Mouse (Mus musculus) lung, embryonic 14.5 days (tissue): Measurements from ENCODE around the gene Rgs6. TPM values are rescaled to one million over a fixed set of nuclear protein-coding genes. Genes with fewer than 3 reads are reported as not detected.

ENCODE experiments used
- ATAC-seq: fragments of 200-750 bp; cut with Nextera tagmentation; 2 replicates; pipeline ENCODE4 v1.8.0; 2017; ENCODE audit warnings: mild to moderate bottlenecking, moderate TSS enrichment, moderate library complexity; ENCODE audit not compliant: insufficient read depth
- DNase-seq: peaks from one replicate; pipeline ENCODE4 v3.0.0-alpha.2; 2015
- H3K27ac ChIP-seq: fragments of 300-500 bp; sonication (generic); 2 replicates; pipeline ENCODE4 v1.5.1; 2014; ENCODE audit warnings: low read depth, mild to moderate bottlenecking, moderate library complexity
- H3K27me3 ChIP-seq: fragments of 300-500 bp; sonication (generic); 2 replicates; pipeline ENCODE4 v1.6.1; 2014; ENCODE audit warnings: low read length, control low read depth; ENCODE audit not compliant: insufficient read depth
- H3K36me3 ChIP-seq: fragments of 300-500 bp; sonication (generic); 2 replicates; pipeline ENCODE4 v1.6.1; 2014; ENCODE audit warnings: control low read depth; ENCODE audit not compliant: insufficient read depth
- H3K4me1 ChIP-seq: fragments of 300-500 bp; sonication (generic); 2 replicates; pipeline ENCODE4 v1.6.1; 2014; ENCODE audit warnings: antibody characterized with exemption, control low read depth; ENCODE audit not compliant: insufficient read depth
- H3K4me2 ChIP-seq: fragments of 300-500 bp; sonication (generic); 2 replicates; pipeline ENCODE4 v1.6.1; 2014; ENCODE audit warnings: mild to moderate bottlenecking
- H3K4me3 ChIP-seq: fragments of 300-500 bp; sonication (generic); 2 replicates; pipeline ENCODE4 v1.5.1; 2014; ENCODE audit warnings: low read depth, low read length
- H3K9ac ChIP-seq: fragments of 300-500 bp; sonication (generic); 2 replicates; pipeline ENCODE4 v1.6.1; 2014
- H3K9me3 ChIP-seq: fragments of 300-500 bp; sonication (generic); 2 replicates; pipeline ENCODE4 v1.6.1; 2016; ENCODE audit warnings: low read depth, low read length, control low read depth
- CTCF ChIP-seq: IDR thresholded peaks from 2 replicates; pipeline ENCODE4 v1.5.1; 2016; ENCODE audit warnings: antibody characterized with exemption, low read depth
- WGBS: fragments of 180-500 bp; shearing (Covaris S2); extraction: QIAGEN DNeasy Blood & Tissue Kit; methylation state at CpG from one replicate; pipeline ENCODE4 v1.1.7; 2014; 5-methylcytosine and 5-hydroxymethylcytosine counted together
- polyA plus RNA-seq: library from polyadenylated mRNA; unstranded; fragments of >200 nt; fragmentation: Nextera tagmentation; extraction: Ambion mirVana; gene quantifications from 2 replicates; pipeline ENCODE4 v1.2.1, GENCODE M21; 2014

Gene Rgs6
- polyA plus RNA-seq, 1 experiment from 2014 or later, result 2.8 TPM

DNA sequence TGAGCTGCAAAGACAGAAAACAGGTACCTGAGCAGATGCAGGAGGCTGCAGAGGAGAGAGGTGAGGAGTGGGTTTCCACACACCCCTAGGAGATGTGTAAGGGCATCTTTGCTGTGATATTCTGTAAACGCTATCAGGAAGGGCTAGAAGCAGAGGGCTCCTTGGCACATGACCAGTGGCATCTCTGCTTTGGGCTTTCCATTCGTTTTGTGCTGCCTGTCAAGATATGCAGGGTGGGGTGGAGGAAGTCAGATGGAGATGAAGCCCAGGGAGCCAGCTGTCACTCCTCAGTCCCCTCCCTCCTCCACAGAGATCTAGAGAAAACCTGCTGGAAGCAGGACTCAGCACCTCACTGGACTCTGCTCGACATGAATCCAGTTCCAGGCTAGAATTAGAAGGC lies 555.0 kb downstream of the Rgs6 start:
- DNase-seq (no peak), ATAC-seq (no peak)
- Histone ChIP-seq H3K36me3 (no peaks in the 10 kb centered on the region), H3K27me3 (no peaks in the 10 kb centered on the region), H3K4me1 (no peaks in the 10 kb centered on the region), H3K4me3 (no peak overlapping the region), H3K27ac (no peak overlapping the region), H3K9me3 (no peaks in the 10 kb centered on the region), H3K9ac (no peak overlapping the region), H3K4me2 (no peak overlapping the region)
- no peak for TF ChIP-seq CTCF
- WGBS, result 39% methylated on average over 3 of the region's 3 CpGs

DNA sequence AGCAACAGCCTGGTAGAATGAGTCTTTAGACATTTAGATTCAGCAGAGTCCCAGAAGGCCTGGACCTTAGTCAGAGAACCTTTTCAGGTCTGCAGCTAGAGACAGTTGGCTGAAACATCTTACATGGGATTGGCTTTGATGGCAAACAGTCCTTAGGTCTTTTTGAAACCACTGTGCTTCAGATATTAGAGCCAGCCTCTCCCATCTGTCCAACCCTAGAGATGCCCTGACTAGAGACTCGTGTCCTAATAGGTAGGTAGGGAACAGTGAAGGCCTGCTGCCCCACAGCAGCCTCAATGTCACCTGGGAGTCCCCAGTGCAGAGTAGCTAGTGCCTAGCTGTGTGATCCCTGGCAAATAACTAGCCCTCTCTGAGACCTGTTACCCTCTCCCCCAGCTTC lies 555.5 kb downstream of the Rgs6 start:
- Histone ChIP-seq H3K9me3 (no peaks in the 10 kb centered on the region), H3K4me1 (no peaks in the 10 kb centered on the region), H3K27me3 (no peaks in the 10 kb centered on the region), H3K4me2 (no peak overlapping the region), H3K27ac (no peak overlapping the region), H3K9ac (no peak overlapping the region), H3K4me3 (no peak overlapping the region), H3K36me3 (no peaks in the 10 kb centered on the region)
- DNase-seq, result no peak
- TF ChIP-seq CTCF, result no peak
- no peak for ATAC-seq
- WGBS, result 70% methylated on average over 1 of the region's 1 CpGs

DNA sequence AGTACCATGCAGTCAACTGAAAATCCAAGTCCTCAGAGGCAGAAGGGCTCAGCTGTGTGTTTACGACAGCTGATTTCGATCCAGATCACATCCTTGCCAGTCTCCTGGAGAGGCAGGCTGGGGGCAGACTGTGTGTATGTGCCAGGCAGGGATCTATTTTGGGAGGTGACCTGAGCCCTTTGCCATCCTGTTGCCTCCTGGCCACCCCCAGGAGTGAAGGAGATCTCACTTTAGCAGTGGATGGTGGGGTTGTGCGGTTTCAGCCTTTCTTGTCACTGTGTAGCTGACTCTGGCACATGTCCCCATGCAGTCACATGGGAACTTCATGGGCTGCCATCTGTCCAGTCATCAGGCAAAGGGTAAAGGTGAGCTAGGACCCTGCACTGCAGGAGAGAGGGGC lies 557.0 kb downstream of the Rgs6 start:
- Histone ChIP-seq H3K9me3 (no peaks in the 10 kb centered on the region), H3K4me1 (no peaks in the 10 kb centered on the region), H3K4me3 (no peak overlapping the region), H3K27ac (no peak overlapping the region), H3K36me3 (no peaks in the 10 kb centered on the region), H3K4me2 (no peak overlapping the region), H3K27me3 (no peaks in the 10 kb centered on the region), H3K9ac (no peak overlapping the region)
- no peak for DNase-seq
- 71% methylated on average over 3 of the region's 3 CpGs for WGBS
- no peak for ATAC-seq
- no peak for TF ChIP-seq CTCF

GRCm38 (mm10) chr12:83145902-83146301 lies 557.8 kb downstream of the Rgs6 start:
- 59% methylated on average over 3 of the region's 3 CpGs for WGBS
- Histone ChIP-seq H3K4me3 (no peak overlapping the region), H3K27ac (no peak overlapping the region), H3K4me2 (no peak overlapping the region), H3K9me3 (no peaks in the 10 kb centered on the region), H3K4me1 (no peaks in the 10 kb centered on the region), H3K27me3 (no peaks in the 10 kb centered on the region), H3K9ac (no peak overlapping the region), H3K36me3 (no peaks in the 10 kb centered on the region)
- TF ChIP-seq CTCF, result no peak
- ATAC-seq (no peak), DNase-seq (no peak)

DNA sequence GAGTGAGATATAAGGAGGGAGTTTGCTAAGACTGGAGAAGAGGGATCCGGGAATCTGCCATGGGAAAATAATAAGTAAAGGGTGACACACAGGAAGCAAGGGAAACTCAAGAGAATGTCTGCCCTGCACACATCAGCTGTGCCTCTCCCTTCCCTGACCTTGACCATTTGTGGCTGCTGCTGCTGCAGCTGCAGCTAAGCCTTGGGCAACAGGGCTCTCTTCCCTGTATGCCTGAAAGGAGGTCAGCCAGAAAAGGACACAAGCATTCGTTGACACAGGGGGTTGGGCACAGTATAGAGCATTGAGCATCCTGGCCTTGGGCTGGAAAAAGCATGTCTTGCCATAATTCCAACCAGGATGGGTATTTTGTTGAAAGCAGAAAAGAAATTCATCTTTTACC lies 558.8 kb downstream of the Rgs6 start:
- no peak overlapping the region for H3K4me3 ChIP-seq
- H3K9ac ChIP-seq, result no peak overlapping the region
- ATAC-seq (no peak), DNase-seq (no peak)
- H3K9me3 ChIP-seq, result no peaks in the 10 kb centered on the region
- no peak for TF ChIP-seq CTCF
- no peaks in the 10 kb centered on the region for H3K27me3 ChIP-seq
- H3K27ac ChIP-seq, result no peak overlapping the region
- H3K4me2 ChIP-seq, result no peak overlapping the region
- no peaks in the 10 kb centered on the region for H3K36me3 ChIP-seq
- no peaks in the 10 kb centered on the region for H3K4me1 ChIP-seq
- WGBS, result 65% methylated on average over 2 of the region's 2 CpGs

- Histone ChIP-seq H3K27ac (no peak overlapping the region), H3K4me1 (no peaks in the 10 kb centered on the region; the same call in 1 of the 2 replicates), H3K27me3 (no peaks in the 10 kb centered on the region), H3K9me3 (no peaks in the 10 kb centered on the region), H3K4me2 (no peak overlapping the region), H3K36me3 (no peaks in the 10 kb centered on the region), H3K4me3 (no peak overlapping the region), H3K9ac (no peak overlapping the region)
- ATAC-seq, result no peak
- no peak for TF ChIP-seq CTCF
- DNase-seq, result no peak
- WGBS, result 78% methylated on average over 7 of the region's 7 CpGs
Observed at GRCm38 (mm10) chr12:83150030-83150429, 561.9 kb downstream of the Rgs6 start.

DNA sequence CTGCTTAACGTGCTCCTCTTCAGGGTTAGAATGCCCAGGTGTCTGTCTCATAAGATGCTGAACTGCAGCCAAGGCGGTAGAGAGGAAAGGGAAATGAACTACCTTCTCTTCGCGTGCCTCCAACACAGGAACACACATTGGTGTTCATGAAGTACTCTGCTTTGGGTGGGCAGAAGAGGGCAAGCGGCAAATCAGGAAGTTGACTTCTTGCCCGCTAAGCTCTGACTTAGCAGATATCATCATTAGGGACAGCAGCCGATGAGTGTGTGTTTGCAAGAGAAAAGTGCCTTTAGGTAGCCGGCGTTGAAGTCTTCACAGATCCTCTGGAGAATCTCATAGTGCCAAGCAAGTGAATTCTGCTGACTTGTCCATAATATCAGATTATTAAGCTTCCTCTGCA lies 562.7 kb downstream of the Rgs6 start:
- TF ChIP-seq CTCF, result no peak
- 89% methylated on average over 9 of the region's 9 CpGs for WGBS
- H3K4me1 ChIP-seq, result no peaks in the 10 kb centered on the region; the same call in 1 of the 2 replicates

DNA sequence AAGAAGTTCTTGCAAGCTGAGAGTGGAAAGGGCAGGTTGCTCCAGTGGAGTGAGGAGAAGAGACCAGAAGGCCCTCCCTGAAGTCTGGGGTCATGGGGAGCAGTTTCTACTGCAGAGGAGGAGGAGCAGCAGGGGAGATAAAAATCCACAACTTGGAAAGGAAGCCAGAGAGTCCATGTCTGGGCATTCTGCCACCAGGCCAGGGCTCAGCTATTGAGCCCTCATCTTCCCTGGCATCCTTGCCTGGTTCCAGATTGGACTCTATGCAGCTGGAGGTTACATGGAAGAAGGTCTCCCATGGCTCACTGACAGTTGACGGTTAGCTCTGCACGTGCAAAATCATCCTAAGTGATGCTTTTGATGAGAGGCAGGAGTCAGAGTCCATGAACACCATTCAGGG lies 563.4 kb downstream of the Rgs6 start:
- Histone ChIP-seq H3K4me3 (no peak overlapping the region), H3K4me1 (no peaks in the 10 kb centered on the region; the same call in 1 of the 2 replicates), H3K4me2 (no peak overlapping the region), H3K36me3 (no peaks in the 10 kb centered on the region), H3K9ac (no peak overlapping the region), H3K27me3 (no peaks in the 10 kb centered on the region), H3K27ac (no peak overlapping the region), H3K9me3 (no peaks in the 10 kb centered on the region)
- 87% methylated on average over 2 of the region's 2 CpGs for WGBS
- no peak for TF ChIP-seq CTCF
- ATAC-seq, result no peak
- DNase-seq, result no peak

More for the DNA sequence above, 562.7 kb downstream of the Rgs6 start:
- Histone ChIP-seq H3K9me3 (no peaks in the 10 kb centered on the region), H3K4me2 (no peak overlapping the region), H3K36me3 (no peaks in the 10 kb centered on the region), H3K27me3 (no peaks in the 10 kb centered on the region), H3K4me3 (no peak overlapping the region), H3K27ac (no peak overlapping the region), H3K9ac (no peak overlapping the region)
- ATAC-seq (no peak), DNase-seq (no peak)
